Mouse (Mus musculus): Measurements from ENCODE around the gene Plod1. TPM values are rescaled to one million over a fixed set of nuclear protein-coding genes. Genes with fewer than 3 reads are reported as not detected.
A peak's percentile ranks its signal among the peaks of the same experiment; 100 is the strongest.

The Plod1 gene
- 16.1 and 16.4 TPM in 2 replicates for polyA plus RNA-seq (2015; fragmentation: Nextera tagmentation; extraction: Ambion mirVana)

- Histone ChIP-seq H3K9me3 (no peaks in the 10 kb centered on the region), H3K36me3 (no peaks in the 10 kb centered on the region), H3K4me1 (peaks cover 14% of the 10 kb centered on the region), H3K4me3 (peak within 1 kb of the TSS; percentile 53), H3K9ac (replicated peaks) (peak within 1 kb of the TSS; percentile 54), H3K27ac (replicated peaks) (peak within 1 kb of the TSS; percentile 33; the same call in 1 of the 2 replicates), H3K27me3 (no peaks in the 10 kb centered on the region), H3K4me2 (replicated peaks) (peak within 1 kb of the TSS; percentile 90)
- under 1% methylated on average over 43 of the region's 51 CpGs for WGBS
- ATAC-seq (replicated peaks), result peak; percentile 41
Measured at GRCm38 (mm10) chr4:147936331-147936954, at the start of gene Plod1. TSS of gene Plod1 (minus strand) at chr4:147936767.

DNA sequence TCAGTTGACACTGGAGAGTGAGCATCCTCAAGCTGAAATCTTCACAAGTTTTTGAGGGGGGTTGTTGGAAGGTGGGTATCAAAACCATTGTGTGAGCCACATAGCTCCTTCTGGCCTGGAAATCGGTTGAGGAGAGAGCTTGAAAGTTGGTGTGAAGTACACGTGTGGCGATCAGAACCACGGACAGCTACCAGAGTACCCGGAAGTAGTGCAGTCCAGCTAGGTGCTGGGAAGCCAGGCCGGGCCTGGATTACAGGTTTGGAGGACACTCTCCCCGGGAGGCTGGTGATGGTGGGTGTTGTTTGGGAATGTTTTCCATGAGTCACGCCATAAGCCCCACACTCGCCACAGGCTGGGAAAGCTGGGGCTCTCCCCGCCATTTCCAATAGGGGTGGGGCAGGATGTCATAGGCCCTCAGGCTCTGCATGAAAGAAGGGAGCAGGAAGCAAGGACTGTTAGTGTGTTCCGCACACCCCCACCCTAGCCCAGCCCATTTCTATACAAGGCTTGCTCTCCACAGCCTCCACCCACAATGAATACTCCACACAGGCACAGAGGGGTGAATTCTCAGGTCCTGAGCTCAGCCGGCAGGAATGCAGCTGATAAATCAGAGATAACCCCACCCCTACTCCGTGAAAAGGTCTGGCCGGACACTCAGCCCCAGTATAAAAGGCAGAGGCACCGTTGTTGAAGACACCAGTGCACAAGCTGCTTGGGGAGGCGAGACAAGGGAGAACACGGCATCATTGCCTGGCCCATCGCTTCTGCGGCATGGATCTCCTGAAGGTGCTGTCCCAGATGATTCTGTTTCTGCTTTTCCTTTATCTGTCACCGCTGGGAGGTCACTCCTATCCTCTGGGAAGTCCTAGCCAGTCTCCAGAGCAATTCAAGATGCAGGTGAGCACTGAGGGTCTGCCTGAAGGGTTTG, 48.9 kb upstream of the Plod1 start, which contains the start of gene Nppb:
Nppb (plus strand) TSS at position 584 of the 928 bp plus-strand sequence.
- H3K36me3 ChIP-seq, result no peaks in the 10 kb centered on the region
- H3K4me1 ChIP-seq, result no peaks in the 10 kb centered on the region

DNA sequence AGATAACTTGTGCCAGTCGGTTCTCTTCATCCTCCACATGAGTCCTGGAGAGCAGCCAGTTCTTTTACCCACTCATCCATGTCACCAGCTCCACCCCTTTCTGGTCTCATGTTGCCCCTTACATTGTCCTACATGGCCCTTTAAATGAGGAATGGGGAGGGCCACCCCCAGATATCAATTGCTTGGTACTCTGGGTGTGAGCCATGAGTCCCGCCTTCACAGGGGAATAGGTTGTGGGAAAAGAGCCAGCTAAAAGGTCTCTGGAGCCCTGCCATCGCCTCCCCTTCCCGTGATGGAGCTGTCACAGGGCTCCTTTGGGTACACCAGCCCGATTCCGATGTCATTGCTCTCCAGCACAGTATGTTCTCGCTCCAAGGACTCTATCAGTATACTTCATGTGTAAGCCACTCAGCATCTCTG, 42.9 kb upstream of the Plod1 start:
- WGBS, result 55% methylated on average over 7 of the region's 7 CpGs
- Histone ChIP-seq H3K4me2 (replicated peaks) (no peak overlapping the region), H3K9me3 (peaks cover 2% of the 10 kb centered on the region; the same call in 1 of the 2 replicates), H3K4me1 (no peaks in the 10 kb centered on the region), H3K27me3 (peaks cover 5% of the 10 kb centered on the region; the same call in 1 of the 2 replicates), H3K9ac (replicated peaks) (no peak overlapping the region), H3K4me3 (no peak overlapping the region), H3K27ac (replicated peaks) (no peak overlapping the region), H3K36me3 (no peaks in the 10 kb centered on the region)
- ATAC-seq (replicated peaks), result no peak

More for the DNA sequence above, 48.9 kb upstream of the Plod1 start, which contains the start of gene Nppb:
- Histone ChIP-seq H3K27me3 (peaks cover 5% of the 10 kb centered on the region; the same call in 1 of the 2 replicates), H3K4me3 (no peak within 1 kb of the TSS), H3K9ac (replicated peaks) (no peak within 1 kb of the TSS), H3K4me2 (replicated peaks) (no peak within 1 kb of the TSS), H3K27ac (replicated peaks) (no peak within 1 kb of the TSS), H3K9me3 (no peaks in the 10 kb centered on the region)
- ATAC-seq (replicated peaks), result no peak
- WGBS, result 38% methylated on average over 20 of the region's 20 CpGs

DNA sequence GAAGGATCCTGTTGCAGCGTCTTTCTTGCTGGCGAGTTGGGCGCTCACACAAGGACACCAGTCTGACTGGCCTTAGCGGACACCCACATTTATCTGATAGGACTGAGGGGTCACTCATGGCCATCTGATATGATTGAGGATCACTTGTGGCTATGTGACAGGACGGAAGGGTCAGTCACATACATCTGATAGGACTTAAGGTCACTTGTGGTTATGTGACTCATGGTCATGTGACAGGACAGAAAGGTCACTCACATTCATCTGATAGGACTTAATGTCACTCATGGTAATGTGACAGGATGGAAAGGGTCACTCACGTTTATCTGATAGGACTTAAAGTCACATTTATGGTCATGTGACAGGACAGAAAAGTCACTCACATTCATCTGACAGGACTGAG, 41.8 kb upstream of the Plod1 start:
- no peaks in the 10 kb centered on the region for H3K36me3 ChIP-seq
- H3K4me3 ChIP-seq, result no peak overlapping the region
- WGBS, result 93% methylated on average over 6 of the region's 6 CpGs
- H3K4me1 ChIP-seq, result no peaks in the 10 kb centered on the region
- no peak overlapping the region for H3K9ac ChIP-seq (replicated peaks)
- peaks cover 3% of the 10 kb centered on the region; the same call in 1 of the 2 replicates for H3K9me3 ChIP-seq
- no peak overlapping the region for H3K4me2 ChIP-seq (replicated peaks)
- peaks cover under 1% of the 10 kb centered on the region; the same call in 1 of the 2 replicates for H3K27me3 ChIP-seq
- ATAC-seq (replicated peaks), result no peak
- no peak overlapping the region for H3K27ac ChIP-seq (replicated peaks)

DNA sequence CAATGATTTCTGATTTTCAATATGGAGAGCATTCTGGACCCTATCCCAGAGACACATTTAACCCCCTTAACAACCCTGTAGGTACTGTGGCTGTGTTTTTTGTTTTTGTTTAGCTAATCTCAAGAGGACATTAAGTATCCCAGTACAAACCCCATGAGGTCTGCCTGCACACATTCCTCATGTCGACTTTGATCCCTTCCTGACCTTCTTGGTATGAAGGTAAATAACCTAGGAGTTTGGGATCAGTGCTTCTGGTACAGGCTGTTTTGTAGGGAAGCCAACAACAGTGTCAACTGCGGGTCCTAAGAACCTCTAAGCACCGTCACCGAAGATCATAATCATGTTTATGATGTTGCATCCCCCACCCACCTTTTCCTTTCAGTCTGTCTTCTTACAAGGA, 41.2 kb upstream of the Plod1 start:
- no peak overlapping the region for H3K4me3 ChIP-seq
- no peaks in the 10 kb centered on the region for H3K4me1 ChIP-seq
- H3K9ac ChIP-seq (replicated peaks), result no peak overlapping the region
- peaks cover 3% of the 10 kb centered on the region; the same call in 1 of the 2 replicates for H3K9me3 ChIP-seq
- no peaks in the 10 kb centered on the region for H3K36me3 ChIP-seq
- 81% methylated on average over 4 of the region's 4 CpGs for WGBS
- ATAC-seq (replicated peaks), result no peak
- H3K27ac ChIP-seq (replicated peaks), result no peak overlapping the region
- H3K27me3 ChIP-seq, result no peaks in the 10 kb centered on the region
- no peak overlapping the region for H3K4me2 ChIP-seq (replicated peaks)

DNA sequence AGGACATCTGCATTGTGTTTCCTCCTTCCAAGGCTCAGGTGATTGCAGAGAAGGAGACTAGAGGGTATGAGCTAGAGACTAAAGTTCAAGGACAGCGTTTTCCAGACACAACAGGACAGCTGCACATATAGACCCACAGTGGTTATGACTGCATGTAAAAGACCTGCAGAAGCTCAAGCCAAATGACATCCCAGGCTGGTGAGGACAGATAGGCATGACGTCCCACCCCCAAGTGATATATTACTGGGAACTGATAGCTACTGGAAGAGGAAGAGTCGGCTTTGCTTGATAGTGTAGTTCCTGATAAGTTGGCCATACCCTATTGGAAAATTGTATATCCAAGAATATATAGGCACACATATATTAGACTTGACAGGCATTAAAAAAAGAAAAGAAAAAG, 39.7 kb upstream of the Plod1 start:
- Histone ChIP-seq H3K27me3 (no peaks in the 10 kb centered on the region), H3K9ac (replicated peaks) (no peak overlapping the region), H3K4me2 (replicated peaks) (no peak overlapping the region), H3K36me3 (no peaks in the 10 kb centered on the region), H3K4me3 (no peak overlapping the region), H3K9me3 (peaks cover 3% of the 10 kb centered on the region; the same call in 1 of the 2 replicates), H3K27ac (replicated peaks) (no peak overlapping the region), H3K4me1 (no peaks in the 10 kb centered on the region)
- ATAC-seq (replicated peaks), result no peak
- 80% methylated on average over 3 of the region's 3 CpGs for WGBS

GRCm38 (mm10) chr4:147969337-147969736, 32.8 kb upstream of the Plod1 start:
- Histone ChIP-seq H3K36me3 (no peaks in the 10 kb centered on the region), H3K27me3 (no peaks in the 10 kb centered on the region), H3K4me3 (no peak overlapping the region), H3K9me3 (no peaks in the 10 kb centered on the region), H3K4me2 (replicated peaks) (no peak overlapping the region), H3K4me1 (no peaks in the 10 kb centered on the region), H3K9ac (replicated peaks) (no peak overlapping the region), H3K27ac (replicated peaks) (no peak overlapping the region)
- no peak for ATAC-seq (replicated peaks)
- 60% methylated on average over 9 of the region's 9 CpGs for WGBS

- Histone ChIP-seq H3K27ac (replicated peaks) (no peak overlapping the region), H3K9ac (replicated peaks) (no peak overlapping the region), H3K4me3 (no peak overlapping the region), H3K36me3 (no peaks in the 10 kb centered on the region), H3K27me3 (no peaks in the 10 kb centered on the region), H3K9me3 (no peaks in the 10 kb centered on the region), H3K4me1 (no peaks in the 10 kb centered on the region), H3K4me2 (replicated peaks) (no peak overlapping the region)
- WGBS, result 89% methylated on average over 2 of the region's 2 CpGs
- no peak for ATAC-seq (replicated peaks)
Measured at GRCm38 (mm10) chr4:147968816-147969215, 32.2 kb upstream of the Plod1 start.

DNA sequence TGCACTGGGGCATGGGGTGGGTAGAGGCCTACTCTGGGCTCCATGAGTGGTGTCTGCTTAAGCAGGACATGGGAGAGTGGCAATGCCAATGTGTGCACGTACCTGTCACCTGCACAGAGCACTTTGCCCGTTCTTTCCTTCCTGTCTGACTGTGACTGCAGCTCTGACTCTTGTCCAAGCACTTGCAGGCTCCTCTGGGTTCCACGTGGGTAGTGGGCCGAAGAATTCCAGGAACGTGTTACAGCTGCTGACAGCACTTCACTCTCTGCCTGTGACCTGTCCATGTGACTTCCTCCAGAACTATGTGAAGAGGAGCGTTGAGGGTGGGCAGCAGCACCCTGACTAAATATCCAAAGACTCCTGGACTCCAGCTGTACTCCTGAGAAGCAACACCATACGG, 29.1 kb upstream of the Plod1 start:
- Histone ChIP-seq H3K36me3 (no peaks in the 10 kb centered on the region), H3K9me3 (no peaks in the 10 kb centered on the region), H3K27me3 (no peaks in the 10 kb centered on the region), H3K27ac (replicated peaks) (no peak overlapping the region), H3K4me3 (no peak overlapping the region), H3K4me2 (replicated peaks) (no peak overlapping the region), H3K4me1 (no peaks in the 10 kb centered on the region), H3K9ac (replicated peaks) (no peak overlapping the region)
- WGBS, result 83% methylated on average over 7 of the region's 7 CpGs
- no peak for ATAC-seq (replicated peaks)

DNA sequence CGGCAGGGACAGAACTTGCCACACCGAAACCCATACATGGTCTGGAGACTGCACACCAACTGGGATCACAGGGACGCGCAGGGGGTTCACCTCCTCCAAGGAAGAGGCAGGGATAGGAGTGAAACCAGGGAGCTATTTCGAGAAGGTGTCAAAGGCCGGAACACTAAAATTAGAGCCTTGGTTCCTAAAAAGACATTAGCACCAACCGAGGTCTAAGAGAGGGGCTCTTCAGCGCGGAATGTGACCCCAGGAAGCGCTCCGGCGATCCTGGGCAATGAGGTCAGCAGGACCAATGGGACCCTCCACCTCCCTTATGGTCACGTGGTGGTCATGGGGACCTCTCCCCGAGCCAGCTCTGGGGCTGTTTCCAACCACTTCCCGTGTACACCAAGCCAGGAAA, 27.1 kb upstream of the Plod1 start:
- 91% methylated on average over 15 of the region's 15 CpGs for WGBS
- Histone ChIP-seq H3K27me3 (no peaks in the 10 kb centered on the region), H3K36me3 (no peaks in the 10 kb centered on the region), H3K9me3 (no peaks in the 10 kb centered on the region), H3K4me2 (replicated peaks) (no peak overlapping the region), H3K4me1 (no peaks in the 10 kb centered on the region), H3K9ac (replicated peaks) (no peak overlapping the region), H3K4me3 (no peak overlapping the region), H3K27ac (replicated peaks) (no peak overlapping the region)
- ATAC-seq (replicated peaks), result no peak

- H3K4me3 ChIP-seq, result no peak overlapping the region
- 54% methylated on average over 6 of the region's 6 CpGs for WGBS
- ATAC-seq (replicated peaks), result no peak
Measured at GRCm38 (mm10) chr4:147962781-147963180, 26.2 kb upstream of the Plod1 start.

More at GRCm38 (mm10) chr4:147962781-147963180, 26.2 kb upstream of the Plod1 start:
- H3K9ac ChIP-seq (replicated peaks), result no peak overlapping the region
- no peaks in the 10 kb centered on the region for H3K36me3 ChIP-seq
- H3K4me2 ChIP-seq (replicated peaks), result no peak overlapping the region
- no peak overlapping the region for H3K27ac ChIP-seq (replicated peaks)
- H3K4me1 ChIP-seq, result no peaks in the 10 kb centered on the region
- H3K9me3 ChIP-seq, result no peaks in the 10 kb centered on the region
- H3K27me3 ChIP-seq, result no peaks in the 10 kb centered on the region

Measured in forebrain, embryonic 15.5 days (tissue).